Mouse (Mus musculus) T-helper 17 cell (primary cell): ENCODE measurements around the gene Olfr1105.

Source experiments
- in situ Hi-C, 2 experiments: fragments of 300-600 bp; cut with MboI, MseI; formaldehyde crosslinking; loops; 1 replicate in 1 of 2; 2 replicates in 1 of 2; pipeline ENCODE4 v1.15.1; 2025; ENCODE audit warnings: high pct_unique_total_duplicates in 2 of 2

Olfr1105 gene

GRCm38 (mm10) chr2:87036431-87036830 is at the start of gene Olfr1105:
Gene Olfr1105, minus strand, starts transcription at chr2:87036531.
- in situ Hi-C loops: loop anchor here in 1 of 2 experiments (10.0 kb wide), 1 partner anchor 158 kb away; no protein-coding TSS in a partner anchor

GRCm38 (mm10) chr2:87075717-87076116 is 39.4 kb upstream of the Olfr1105 start, which contains the start of gene Olfr1107:
Gene Olfr1107, minus strand, starts transcription at chr2:87075817.
- in situ Hi-C loops: no loop called here

- in situ Hi-C loops: no loop called here
Measured at GRCm38 (mm10) chr2:87052173-87052572, 15.8 kb upstream of the Olfr1105 start, which contains the start of gene Olfr1106. Gene Olfr1106, minus strand, starts transcription at chr2:87052273.

DNA sequence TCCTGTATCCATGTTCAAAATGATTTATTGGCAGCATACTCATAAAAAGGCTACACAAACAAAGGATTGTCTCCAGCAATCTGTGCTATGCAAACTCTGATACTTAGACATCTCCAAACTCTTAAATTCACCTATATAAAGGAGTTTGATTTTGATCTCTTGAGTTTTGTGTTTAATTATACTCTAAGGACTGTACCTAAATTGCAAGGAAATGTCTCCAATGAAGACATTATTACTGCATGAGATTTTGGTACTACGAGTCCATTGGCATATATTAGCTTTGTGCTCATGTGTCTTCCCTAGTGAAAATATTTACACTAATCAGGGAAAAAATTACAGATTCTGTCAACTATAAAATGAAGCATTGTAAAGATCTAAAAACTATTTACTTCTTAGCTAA is 9.4 kb downstream of the Olfr1105 start, which contains the start of gene Olfr1104:
Gene Olfr1104 (minus strand): TSS at position 101 of the 400 bp plus-strand sequence.
- in situ Hi-C loops: no loop called here

GRCm38 (mm10) chr2:86998098-86998497 is 38.2 kb downstream of the Olfr1105 start, which contains the start of gene Olfr1102:
Gene Olfr1102, plus strand, starts transcription at chr2:86998398.
- in situ Hi-C loops: no loop called here

GRCm38 (mm10) chr2:86991121-86991520 is 45.2 kb downstream of the Olfr1105 start, which contains the start of gene Olfr1101:
Gene Olfr1101, minus strand, starts transcription at chr2:86991221.
- in situ Hi-C loops: no loop called here
